In the genomic region with DNA sequence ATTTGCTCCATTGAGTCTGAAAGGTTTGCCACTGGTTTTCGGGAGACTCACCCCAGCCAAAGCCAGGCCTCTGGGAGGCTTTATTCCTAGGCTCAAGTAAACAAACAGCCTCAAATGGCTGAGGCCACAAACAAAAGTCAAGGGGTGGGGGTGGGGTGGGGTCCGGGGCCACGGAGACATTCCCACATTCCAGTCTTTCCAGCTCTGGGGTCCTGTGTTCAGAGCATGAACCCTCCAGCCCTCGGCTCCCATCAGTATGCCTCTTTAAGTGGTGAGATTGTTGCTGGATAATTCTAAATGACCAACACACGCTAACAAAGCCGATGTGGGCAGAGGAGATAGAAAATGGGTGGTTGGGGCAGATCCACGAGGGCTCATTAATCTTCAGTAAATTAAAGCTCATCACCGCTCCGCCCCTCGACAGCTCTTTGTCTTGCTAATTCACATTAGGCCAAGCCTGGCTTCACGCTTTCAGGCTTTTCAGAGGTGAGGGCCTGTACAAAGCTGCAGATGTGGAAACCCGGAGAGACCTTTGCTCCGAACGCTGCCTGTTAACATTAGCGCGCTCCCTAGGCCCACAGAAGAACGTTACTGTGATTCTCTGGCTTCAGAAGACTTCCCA, we compare ENCODE assay signal across 13 mouse cellular contexts.
A peak's percentile ranks its signal among the peaks of the same experiment; 100 is the strongest.
DNase-seq lines count a peak whose midpoint lies in the region; ATAC-seq lines count a peak whose summit lies in the region.
"Had no signal": no experiment of that assay in that cellular context is flagged by ENCODE, and none has a peak within 500 bp of the region (broad histone marks: within the 10 kb centered on the region; RNA-seq: fewer than 3 reads in every experiment).

No protein-coding gene starts in this region.

- H3K27ac ChIP-seq in hindbrain, embryonic 11.5 days (ENCODE audit: low read depth, low read length), result peak overlapping the region; percentile 66
- H3K27ac ChIP-seq in neural tube, embryonic 12.5 days, result peak overlapping the region; percentile 6; the same call in 1 of the 2 replicates
- H3K27ac ChIP-seq: limb, embryonic 12.5 days had no signal

- DNase-seq in R1 (ENCODE audit: low read depth, low spot score), result peak; percentile 97
- peak; percentile 79 for DNase-seq in embryo, embryonic 11 days
- peak; percentile 81 for DNase-seq in hindbrain, embryonic 11.5 days (ENCODE audit: low spot score)
- DNase-seq in lung, postnatal 10 days, result no peak
- no peak for DNase-seq in kidney, postnatal 25 days
- no peak for DNase-seq in layer of hippocampus, postnatal 14 days (ENCODE audit: low spot score in 2 of 2)
- DNase-seq: adrenal gland, postnatal 10 days; lung, adult 2 months had no signal

- H3K36me3 ChIP-seq in hindbrain, embryonic 11.5 days (ENCODE audit: control insufficient read depth, insufficient read depth, low read length), result no peaks in the 10 kb centered on the region
- H3K36me3 ChIP-seq in neural tube, embryonic 12.5 days, result no peaks in the 10 kb centered on the region; the same call in 1 of the 2 replicates
- H3K36me3 ChIP-seq: G1E; limb, embryonic 12.5 days had no signal

- peaks cover 4% of the 10 kb centered on the region for H3K9me3 ChIP-seq in hindbrain, embryonic 11.5 days (ENCODE audit: control insufficient read depth, low read length)
- 0 out of 2 replicates have a peak, but pooled peaks cover 6% of the 10 kb centered on the region for H3K9me3 ChIP-seq in neural tube, embryonic 12.5 days

- H3K4me3 ChIP-seq in hindbrain, embryonic 11.5 days (ENCODE audit: low read depth, low read length), result no peak overlapping the region
- H3K4me3 ChIP-seq in neural tube, embryonic 12.5 days, result no peak overlapping the region
- H3K4me3 ChIP-seq: limb, embryonic 12.5 days had no signal

- 10% methylated on average over 17 of the region's 17 CpGs for WGBS in hindbrain, embryonic 11.5 days
- WGBS in neural tube, embryonic 12.5 days, result 6% methylated on average over 17 of the region's 17 CpGs

- H3K27me3 ChIP-seq in hindbrain, embryonic 11.5 days (ENCODE audit: control insufficient read depth, insufficient read depth, low read length), result no peaks in the 10 kb centered on the region
- H3K27me3 ChIP-seq in neural tube, embryonic 12.5 days (replicated peaks), result 0 out of 2 replicates have a peak, but pooled peaks cover 4% of the 10 kb centered on the region
- H3K27me3 ChIP-seq: limb, embryonic 12.5 days had no signal

- H3K9ac ChIP-seq in hindbrain, embryonic 11.5 days (ENCODE audit: low read depth, low read length), result no peak overlapping the region
- no peak overlapping the region for H3K9ac ChIP-seq in neural tube, embryonic 12.5 days
- H3K9ac ChIP-seq: limb, embryonic 12.5 days had no signal

- peak; percentile 83 for ATAC-seq in hindbrain, embryonic 11.5 days (ENCODE audit: low FRiP score)
- peak; percentile 78 for ATAC-seq in neural tube, embryonic 12.5 days (ENCODE audit: low FRiP score, low read depth)
- ATAC-seq: inflammation-experienced regulatory T-cells, adult 6 months had no signal

- H3K4me2 ChIP-seq in hindbrain, embryonic 11.5 days (replicated peaks; ENCODE audit: low read depth, low read length), result no peak overlapping the region
- peak overlapping the region; percentile 29; the same call in 1 of the 2 replicates for H3K4me2 ChIP-seq in neural tube, embryonic 12.5 days (replicated peaks)
- H3K4me2 ChIP-seq: heart, embryonic 11.5 days; limb, embryonic 12.5 days had no signal

- H3K4me1 ChIP-seq in hindbrain, embryonic 11.5 days (replicated peaks; ENCODE audit: control insufficient read depth, insufficient read depth, low read length), result peaks cover 8% of the 10 kb centered on the region; the same call in 1 of the 2 replicates
- peaks cover 25% of the 10 kb centered on the region; the same call in 1 of the 2 replicates for H3K4me1 ChIP-seq in neural tube, embryonic 12.5 days

Comparison
In these comparisons a context has a peak if more than half of its experiments do, and no peak if none do; other contexts are left out.
1. DNase-seq: peak in R1 (single experiment), embryo, embryonic 11 days (single experiment) and hindbrain, embryonic 11.5 days (single experiment); none in lung, postnatal 10 days (single experiment), kidney, postnatal 25 days (0 of 2) and layer of hippocampus, postnatal 14 days (0 of 2).